Mouse (Mus musculus) forelimb bud, embryonic 11.5 days (tissue): ENCODE results near the gene Kcnq1.

Source experiments
- DNase-seq: peaks from one replicate; pipeline ENCODE4 v3.0.0-alpha.2; 2012; ENCODE audit warnings: low read depth, low spot score

Gene Kcnq1

DNA sequence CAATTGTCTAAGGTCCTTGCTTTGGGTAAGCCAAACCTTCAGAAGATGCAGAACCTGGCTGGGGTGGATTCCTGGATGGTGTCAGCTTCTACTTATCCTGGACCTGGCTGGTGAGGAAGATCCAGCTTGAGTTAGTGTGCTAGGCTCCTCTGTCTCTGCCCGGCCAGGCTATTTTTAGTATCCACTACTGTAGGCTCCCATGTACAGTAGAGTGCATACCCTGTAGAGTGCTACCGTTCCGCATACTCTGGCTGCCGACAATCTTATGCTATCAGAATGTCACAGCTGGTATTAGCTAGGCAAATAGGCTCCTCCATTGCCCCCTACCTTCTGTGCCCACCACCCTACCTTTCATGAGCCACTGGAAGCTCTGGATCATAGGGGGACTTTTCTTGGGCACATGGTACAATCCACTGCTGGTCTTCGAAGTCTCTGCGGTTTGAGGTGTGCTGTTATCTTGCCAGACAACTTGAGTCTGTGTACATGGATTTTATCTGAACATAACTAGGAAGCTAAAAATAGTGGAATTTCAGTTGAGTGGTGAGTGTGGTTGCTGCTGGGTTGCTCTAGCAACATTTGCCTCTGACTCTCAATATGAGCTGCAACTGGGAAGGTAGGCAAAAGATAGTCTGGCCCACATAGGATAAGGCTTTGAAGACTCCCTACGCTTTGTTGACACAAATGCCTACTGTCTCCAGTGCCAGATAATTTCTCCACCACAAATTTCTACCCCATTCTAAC, 258.1 kb downstream of the Kcnq1 start:
- DNase-seq, result no peak

DNA sequence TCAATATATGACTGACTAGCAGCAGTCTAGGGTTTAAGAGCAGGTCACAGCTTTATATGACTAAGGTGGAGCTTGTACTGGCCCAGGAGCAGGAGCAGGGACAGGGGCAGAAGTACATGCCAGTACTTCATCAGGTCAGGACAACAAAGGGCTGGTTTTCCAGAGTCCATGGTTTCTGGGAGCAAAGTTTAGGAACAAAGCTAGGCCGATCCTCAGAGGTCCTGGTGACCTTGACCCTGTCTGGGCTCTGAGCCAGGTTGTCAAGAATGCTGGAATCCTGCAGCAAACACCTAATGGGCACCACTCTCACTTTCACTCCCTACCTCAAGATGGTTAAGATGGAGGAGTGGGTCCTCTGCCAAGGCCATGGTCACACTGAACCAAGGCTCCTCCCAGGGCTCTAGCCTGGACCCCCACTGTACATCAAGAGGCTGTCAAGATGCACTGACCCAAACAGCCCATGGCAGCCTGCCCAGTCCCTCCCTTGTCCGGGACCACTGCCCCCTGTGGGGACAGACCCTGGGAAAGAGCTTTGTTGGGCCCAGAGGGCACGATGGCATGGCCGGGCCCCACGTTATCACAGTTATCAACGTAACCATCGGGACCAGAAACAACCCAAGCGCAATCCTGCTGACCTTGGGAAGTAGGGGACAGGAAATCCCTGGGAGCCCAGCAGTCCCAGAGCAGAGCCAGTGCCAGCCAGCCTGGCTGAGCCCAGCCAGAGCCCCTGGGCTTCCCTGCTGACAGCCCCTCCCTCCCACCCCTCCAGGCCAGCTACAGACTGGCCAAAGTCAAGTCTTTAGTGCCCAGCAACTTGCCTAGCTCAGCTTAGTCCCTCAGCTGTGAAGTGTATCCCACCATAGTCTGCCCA, 259.0 kb downstream of the Kcnq1 start:
- no peak for DNase-seq

DNA sequence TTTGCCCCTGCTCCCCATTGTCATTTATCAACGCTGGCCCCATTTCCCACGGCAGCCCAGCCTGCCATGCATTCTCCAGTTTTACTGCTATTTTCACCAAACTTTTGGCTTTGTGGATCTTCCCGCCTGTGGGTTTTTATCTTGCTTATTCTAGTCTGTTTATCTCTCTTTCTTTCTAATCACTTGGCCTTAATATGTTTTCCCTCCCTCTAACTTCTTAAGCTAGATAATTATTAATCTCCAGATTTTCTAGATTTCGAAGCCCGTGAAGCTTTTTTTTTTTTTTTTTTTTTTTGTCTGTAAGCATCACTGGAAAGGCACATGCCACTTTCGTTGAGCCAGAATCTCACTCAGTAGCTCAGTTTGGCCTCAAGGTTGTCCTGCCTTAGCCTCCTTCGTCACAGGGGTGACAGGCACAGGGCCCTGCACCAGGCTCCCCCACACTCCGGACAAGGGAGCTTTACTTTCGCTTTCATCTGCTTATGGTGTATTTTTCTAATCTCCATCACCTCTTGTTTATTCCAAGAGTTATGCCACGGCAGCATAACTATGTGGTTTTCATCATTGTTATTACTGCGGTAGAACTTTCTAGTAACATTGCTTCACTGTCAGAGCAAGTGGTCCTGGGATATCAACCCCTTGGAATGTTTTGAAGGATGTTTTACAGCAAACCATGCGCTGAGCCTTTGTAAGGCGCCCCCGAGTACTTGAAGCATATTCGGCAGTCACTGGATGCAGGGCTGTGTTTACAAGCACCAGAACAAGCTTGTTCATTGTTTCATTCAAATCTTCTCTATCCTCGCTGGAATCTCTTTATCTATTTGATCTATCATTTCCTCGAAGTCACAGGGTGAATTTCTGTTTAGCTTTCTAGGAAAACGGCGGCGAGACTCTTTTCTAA, 261.5 kb downstream of the Kcnq1 start:
- DNase-seq, result no peak

DNA sequence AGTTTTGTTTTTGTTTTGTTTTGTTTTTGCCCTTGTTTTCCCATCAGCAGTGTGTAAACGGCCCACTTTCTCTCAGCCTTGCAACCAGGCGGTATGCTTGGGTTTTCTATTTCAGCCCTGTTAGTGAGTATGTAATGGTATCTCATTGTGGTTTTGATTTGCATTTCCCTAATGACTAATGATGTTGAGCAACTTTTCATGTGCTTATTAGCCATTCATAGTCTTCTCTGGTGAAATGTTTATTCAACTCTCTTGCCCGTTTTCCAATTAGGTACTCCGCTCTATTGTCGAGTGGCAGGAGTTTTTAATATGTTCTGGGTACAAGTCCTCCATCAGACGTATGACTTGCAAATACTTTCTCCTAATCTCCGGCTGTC, 262.1 kb downstream of the Kcnq1 start:
- DNase-seq, result no peak

DNA sequence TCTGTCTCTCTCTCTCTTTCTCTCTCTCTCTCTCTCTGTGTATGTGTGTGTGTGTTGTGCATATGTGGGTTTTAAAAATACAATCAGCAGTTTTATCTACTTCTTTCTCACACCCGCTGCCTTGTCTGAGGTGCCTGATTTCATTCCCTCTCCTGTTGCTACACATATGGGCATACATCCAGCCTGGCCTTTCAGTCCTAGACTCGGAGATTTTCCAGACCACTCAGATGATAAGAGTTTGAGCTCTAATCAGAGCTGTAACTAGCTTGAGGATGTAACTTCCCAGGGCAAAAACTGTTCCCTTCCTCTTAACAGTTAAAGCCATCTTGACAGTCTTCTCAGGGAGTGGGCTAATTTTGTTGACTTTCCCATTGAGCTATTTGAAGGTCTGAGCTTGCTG, 265.2 kb downstream of the Kcnq1 start:
- no peak for DNase-seq

DNA sequence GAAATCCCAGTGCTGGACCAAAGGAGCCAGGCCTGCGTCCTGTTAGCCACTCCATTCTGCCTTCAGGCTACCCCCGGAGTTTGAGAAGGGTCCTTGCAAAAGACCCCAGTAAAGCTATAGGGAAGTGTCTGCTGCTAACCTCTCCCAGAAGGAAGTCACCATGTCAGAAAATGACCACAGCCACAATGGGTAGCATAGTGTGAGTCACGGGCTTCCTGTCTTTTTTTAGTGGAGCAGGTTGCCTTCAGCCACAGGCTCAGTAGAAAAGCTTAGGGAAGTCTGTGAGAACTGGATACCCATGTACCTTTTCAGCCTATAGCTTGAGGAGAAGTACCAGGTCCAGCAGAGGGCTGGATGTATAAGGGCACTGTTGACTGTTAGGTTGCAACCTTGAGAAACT, 267.1 kb downstream of the Kcnq1 start:
- DNase-seq, result no peak

DNA sequence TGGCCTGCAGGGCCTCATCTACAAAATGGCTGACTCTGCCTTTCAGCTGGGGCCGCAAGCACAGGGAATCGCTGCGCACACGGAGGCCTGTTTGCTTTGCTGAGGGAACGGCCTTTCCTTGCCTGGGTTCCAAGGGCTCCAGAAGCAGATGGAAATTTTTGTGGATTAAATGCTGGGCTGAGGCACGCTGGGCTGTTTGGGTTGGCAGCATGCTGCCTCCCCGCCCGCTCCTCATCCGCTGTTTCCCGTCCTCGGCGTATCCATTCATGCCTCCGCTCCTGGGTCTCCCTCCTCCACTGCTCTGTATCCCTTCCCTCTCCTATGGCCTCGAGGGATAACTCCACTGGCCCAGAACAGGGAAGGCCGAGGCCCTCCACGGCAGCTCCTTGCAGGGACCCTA, 269.8 kb downstream of the Kcnq1 start:
- no peak for DNase-seq

DNA sequence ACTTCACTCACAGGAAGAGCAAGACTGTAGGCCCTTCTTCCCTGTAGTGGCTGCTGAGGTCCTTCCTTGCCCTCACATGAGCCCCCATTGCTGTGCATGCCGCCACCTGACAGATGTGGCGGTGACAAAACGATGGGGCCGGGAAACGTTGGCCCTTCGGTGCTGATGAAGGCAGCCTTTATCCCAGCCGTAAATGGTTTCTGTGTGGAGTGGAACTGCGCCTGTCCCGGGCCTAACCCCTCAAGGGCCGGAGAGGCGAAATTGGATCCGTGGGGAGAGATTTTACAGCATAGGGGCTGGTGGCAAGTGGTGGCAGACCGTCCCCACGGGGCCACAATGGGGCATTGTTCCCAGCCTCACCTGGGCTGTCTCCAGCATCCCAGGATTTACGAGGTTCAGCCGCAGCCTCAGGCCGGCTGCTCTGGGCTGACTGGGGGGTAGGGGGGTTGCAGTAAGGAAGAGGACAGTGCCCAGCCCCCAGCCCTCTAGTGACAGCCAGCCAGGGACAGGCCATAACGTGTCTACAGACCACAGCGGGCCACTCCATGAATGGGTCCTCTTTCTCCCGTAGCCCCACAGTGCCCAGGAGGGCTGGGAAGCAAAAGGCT, 274.4 kb downstream of the Kcnq1 start:
- peak; percentile 55 for DNase-seq

DNA sequence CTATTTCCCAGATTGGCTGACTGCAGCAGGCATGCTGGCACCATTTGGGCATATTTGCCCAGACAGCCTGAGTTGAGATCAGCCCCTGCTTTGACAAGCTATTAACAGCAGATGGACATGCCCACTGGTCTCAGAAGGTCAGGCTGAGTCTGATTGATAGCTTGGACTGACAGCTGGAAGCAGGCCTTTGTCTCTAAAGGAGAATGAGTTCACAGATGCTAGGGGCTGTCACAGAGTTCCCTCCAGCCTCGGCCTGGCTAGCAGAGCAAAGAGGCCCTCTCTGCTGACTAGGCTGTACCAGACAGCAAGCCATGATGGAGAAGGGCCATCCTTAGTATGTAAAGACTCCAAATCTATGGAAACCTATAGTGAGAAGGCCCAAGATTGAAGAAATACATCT, 280.5 kb downstream of the Kcnq1 start:
- DNase-seq, result no peak

DNA sequence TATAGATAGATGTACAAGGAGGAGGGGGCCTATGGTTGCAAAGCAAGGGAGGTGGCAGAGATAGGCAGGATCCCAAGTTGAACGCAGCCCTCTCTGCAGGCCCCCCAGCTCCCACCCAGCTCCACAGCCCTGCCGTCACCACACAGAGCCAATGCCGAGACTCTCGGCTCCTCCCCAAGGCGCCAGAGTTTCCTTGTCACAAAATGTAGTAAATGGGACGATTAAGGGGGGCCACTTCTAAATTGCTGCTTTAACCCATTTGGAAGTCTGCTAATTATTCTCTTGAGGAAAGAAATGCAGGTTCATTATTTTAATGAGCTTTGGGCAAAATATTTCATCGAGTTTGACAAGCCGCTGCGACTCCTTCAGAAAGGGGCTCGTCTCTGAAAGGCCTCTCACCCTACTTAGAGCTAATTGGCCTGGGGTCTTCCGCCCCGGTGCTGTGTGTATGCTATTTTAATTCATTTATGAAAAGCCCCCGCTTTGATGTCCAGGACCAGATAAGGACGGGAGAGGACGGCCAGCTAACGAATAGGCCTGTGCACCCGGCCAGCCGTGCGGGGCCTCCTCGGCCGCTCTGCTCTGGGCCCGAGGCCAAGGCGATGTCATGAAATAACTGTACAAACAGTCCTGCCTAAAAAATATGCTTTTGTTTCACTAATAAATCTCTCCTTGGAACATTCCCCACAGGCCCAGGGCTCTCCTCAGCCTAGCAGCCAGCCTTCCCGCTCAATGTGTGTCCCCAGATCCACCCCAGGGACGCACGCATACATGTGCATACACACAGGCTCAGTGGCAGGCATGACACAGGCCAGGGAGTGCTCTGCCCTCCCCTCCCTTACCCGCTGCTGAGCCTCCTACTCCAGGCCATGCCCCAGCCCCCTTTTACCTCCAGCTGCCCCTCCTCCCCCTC, 282.9 kb downstream of the Kcnq1 start:
- DNase-seq, result no peak

DNA sequence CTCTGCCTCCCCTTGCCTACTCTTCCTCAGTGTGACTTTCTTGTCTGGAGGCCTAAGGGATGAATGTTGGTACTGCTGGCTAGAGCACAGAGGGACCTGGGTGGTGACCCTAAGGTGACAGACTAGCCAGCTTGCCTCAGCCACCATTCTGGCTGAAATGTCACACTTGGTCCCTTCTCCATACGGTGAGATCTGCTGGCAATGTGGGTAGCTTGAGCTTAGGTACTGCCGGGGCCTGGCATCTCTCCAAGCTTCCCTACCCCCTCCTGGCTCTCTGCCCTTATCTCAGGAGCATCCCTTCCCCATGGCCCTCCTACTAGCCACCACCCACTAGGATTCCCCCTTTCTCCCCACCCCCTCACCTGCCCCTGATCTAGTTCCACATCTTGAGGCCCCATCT, 283.7 kb downstream of the Kcnq1 start:
- no peak for DNase-seq

DNA sequence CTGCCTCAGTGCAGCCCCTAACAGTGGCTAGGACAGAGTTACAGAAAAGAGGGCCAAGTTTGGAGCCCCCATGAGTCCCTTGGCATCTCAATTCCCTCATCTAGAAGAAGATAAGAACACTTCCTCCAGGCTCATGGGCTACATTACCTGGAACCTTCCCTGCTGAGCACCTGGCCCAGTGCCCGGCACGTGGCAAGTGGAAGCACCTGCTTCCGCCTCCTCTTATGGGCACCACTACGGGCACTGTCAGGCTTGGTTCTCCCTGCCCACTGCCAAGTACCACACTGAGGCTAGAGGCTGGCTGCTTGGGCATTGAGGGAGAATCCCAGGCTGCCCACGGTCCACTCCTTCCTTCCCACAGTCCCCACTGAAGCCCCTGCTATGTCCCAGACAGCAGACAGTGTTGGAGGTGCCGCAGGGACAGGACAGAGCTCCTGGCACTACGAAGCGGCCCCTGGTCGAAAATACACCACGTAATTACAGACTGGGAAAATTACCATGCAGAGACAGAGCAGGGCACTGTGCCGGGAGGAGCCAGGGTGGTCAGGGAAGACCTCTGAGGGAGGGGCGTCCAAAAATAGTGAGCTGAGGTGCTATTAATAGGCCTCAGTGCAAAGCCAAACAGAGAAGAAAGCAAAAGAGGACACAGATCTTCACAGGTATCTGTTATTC, 284.3 kb downstream of the Kcnq1 start:
- no peak for DNase-seq

DNA sequence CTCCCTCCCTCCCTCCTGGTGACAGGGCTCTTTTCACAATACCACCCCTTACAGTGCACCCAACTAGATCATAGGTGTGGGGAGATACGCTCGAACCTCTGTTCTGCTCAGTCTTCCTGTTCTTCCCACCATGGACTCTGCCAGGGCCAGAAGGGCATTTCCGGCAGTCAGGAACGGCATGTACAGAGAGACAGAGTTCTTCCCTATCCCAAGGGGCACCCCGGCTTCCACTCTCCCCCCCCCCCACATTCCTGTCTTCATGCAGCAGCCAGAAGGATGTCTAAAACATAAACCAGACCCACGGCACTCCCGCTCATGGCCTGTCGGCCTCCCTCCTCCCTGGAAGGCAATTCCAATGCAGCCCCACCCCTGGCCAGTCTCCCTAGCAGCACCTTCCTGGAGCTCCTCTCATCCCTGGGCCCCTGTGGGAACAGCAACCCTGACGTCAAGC, 289.0 kb downstream of the Kcnq1 start:
- DNase-seq, result no peak

DNA sequence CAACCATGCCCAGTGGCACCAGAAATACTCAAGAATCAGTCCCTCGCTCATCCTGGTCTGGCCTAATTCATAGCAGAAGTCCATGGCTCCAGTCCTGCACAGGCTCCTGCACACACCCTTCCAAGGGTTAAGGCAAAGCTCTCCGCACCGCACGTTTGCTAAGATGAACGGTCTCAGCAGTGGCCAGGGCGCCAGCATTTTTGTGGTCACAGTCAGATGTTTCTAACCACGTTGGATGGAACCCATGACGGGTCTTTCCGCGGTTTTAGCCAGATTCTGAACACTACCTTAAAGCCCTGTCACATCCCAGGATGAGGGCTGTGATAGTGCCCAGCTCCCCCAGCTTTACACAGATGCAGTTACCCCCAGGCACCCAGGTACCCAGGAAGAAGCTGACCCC, 293.6 kb downstream of the Kcnq1 start:
- DNase-seq, result no peak

DNA sequence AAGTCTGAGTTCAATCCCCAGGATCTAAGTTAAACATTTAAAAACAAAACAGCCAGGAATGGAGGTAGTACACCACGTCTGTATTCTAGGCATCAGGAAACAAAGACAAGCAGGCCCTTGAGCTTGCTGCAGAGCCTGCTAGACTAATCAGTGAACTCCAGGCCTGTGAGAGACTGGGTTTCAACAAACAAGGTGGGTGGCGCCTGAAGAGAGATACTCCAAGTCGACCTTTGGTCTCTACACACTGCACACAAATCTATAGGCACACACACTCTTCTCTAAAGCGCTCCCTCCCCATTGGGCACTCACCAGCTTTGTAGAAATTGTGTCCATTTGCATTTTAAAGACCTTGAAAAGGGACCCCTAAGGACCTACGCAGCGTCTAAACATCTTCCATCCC, 294.4 kb downstream of the Kcnq1 start:
- DNase-seq, result no peak

DNA sequence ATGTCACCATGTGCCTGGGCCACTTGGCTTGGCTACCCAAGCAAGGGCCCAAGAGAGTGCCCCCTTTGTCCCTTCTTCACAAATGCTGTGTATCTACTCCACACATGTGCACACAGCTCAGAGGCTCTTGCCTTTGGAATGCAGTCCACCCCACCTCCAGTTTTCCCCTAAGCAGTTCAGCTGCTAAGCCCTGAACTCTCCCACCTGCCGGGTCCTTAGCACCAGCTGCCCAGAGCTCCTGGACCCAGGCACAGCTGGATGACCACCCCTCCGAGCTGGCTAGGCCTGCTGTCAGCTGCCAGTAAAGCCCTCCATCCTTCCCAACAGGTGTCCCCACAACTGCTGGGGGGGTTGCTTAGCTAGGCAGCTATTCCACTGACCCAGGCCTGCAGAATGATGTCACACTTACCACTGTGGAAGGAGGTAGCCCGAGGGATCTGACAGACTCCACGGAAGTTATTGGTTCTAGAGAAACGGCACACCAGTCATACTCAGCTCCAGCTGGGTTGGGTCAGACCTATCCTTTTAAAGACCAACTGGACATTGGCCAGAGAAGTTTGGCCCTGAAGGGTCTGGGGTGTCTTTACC, 295.4 kb downstream of the Kcnq1 start:
- peak; percentile 40 for DNase-seq

DNA sequence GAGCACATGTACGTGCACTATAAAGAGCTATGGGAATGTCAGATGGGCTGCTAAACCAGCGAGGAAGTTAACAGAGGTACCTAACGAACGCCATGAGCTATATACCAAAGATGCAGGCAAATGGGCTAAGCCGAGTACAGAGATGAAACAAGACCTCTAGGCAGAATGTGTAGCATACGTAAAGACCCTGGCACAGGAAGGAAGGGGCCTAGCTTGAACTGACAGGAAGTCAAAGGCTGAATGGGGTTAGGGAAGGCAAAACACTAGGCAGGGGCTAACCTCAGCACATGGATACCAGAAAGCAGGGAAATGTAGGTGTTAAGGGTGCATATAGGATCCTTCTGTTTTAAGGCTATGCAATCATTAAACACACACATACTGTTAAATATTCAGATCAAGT, 298.1 kb downstream of the Kcnq1 start:
- DNase-seq, result no peak

DNA sequence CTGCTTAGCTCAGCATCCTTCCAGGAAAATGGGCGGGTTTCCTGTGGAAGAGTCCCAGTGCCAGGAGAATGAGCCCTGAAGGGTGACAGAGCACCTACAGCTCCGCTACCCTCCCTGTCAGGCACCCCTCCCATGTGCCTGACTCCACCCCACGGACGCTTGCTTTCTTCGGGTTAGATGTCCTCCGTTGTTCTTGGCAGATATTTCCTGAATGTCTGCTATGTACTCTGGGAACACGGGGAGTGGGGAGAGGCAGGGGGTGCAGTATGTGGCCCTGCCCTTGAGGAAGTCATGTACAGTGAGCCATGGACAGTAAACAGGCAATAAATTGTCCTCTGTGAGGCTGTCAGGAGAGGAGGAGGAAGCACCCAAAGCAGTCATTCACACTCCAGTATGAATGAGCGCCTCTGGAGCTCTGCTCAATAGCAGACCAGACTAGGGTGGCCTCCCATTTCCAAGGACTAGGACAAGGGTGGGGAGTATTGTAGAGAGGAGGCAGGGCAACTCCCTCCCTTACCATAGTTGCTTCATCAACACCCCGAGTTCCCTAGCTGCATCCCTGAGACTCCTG, 301.9 kb downstream of the Kcnq1 start:
- DNase-seq, result no peak

DNA sequence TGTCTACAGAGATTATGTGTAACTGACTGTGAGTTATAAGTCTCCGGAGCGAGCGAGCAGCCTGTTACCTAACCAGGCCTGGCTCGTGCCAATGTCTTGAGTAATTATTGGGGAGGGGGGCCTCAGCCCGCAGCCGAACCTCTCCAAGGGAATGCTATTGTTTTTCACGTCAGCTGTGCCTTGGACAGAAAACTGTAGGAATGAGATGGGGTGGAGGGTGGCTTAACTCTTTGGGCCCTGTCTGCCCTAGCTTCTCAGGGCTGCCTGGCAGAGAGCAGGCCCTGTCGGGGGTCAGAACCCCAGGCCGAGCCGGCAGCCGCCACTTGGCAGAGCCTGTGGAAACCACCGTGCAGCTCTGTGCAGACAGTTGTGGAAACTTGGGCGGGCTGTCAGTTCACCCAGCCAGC, 302.5 kb downstream of the Kcnq1 start:
- no peak for DNase-seq
